Mouse (Mus musculus) heart, embryonic 11.5 days (tissue): ENCODE results near the gene Rbpjl. TPM values are rescaled to one million over a fixed set of nuclear protein-coding genes. Genes with fewer than 3 reads are reported as not detected.

ENCODE experiments used
- ATAC-seq: fragments of 200-750 bp; cut with Nextera tagmentation; replicated peaks from 2 replicates; pipeline ENCODE4 v1.8.0; 2017; ENCODE audit warnings: moderate library complexity; ENCODE audit not compliant: insufficient number of reproducible peaks, low FRiP score, low TSS enrichment
- H3K27ac ChIP-seq: fragments of 300-500 bp; sonication (generic); 2 replicates; pipeline ENCODE4 v1.5.1; 2014; ENCODE audit warnings: mild to moderate bottlenecking, low read depth, low read length
- H3K27me3 ChIP-seq: fragments of 300-500 bp; sonication (generic); 2 replicates; pipeline ENCODE4 v1.6.1; 2014; ENCODE audit warnings: mild to moderate bottlenecking, low read length, mixed read lengths; ENCODE audit not compliant: control insufficient read depth, insufficient read depth
- H3K36me3 ChIP-seq: fragments of 300-500 bp; sonication (generic); 2 replicates; pipeline ENCODE4 v1.6.1; 2014; ENCODE audit warnings: mild to moderate bottlenecking, low read length, moderate library complexity, mixed read lengths; ENCODE audit not compliant: control insufficient read depth, insufficient read depth
- H3K4me1 ChIP-seq: fragments of 300-500 bp; sonication (generic); 2 replicates; pipeline ENCODE4 v1.6.1; 2014; ENCODE audit warnings: low read length; ENCODE audit not compliant: control insufficient read depth, insufficient read depth
- H3K4me2 ChIP-seq: fragments of 300-500 bp; sonication (generic); 2 replicates; pipeline ENCODE4 v1.6.1; 2014; ENCODE audit warnings: mild to moderate bottlenecking, moderate library complexity
- H3K4me3 ChIP-seq: fragments of 300-500 bp; sonication (generic); 2 replicates; pipeline ENCODE4 v1.5.1; 2014; ENCODE audit warnings: low read depth, low read length
- H3K9ac ChIP-seq: fragments of 300-500 bp; sonication (generic); 2 replicates; pipeline ENCODE4 v1.6.1; 2014; ENCODE audit warnings: mild to moderate bottlenecking, low read depth, low read length, moderate library complexity
- H3K9me3 ChIP-seq: fragments of 300-500 bp; sonication (generic); replicated peaks from 2 replicates; pipeline ENCODE4 v1.6.1; 2016; ENCODE audit warnings: low read length; ENCODE audit not compliant: control insufficient read depth
- WGBS: fragments of 180-500 bp; shearing (Covaris S2); extraction: QIAGEN DNeasy Blood & Tissue Kit; methylation state at CpG from one replicate; pipeline ENCODE4 v1.1.7; 2014; ENCODE audit not compliant: insufficient replicate concordance; 5-methylcytosine and 5-hydroxymethylcytosine counted together
- polyA plus RNA-seq: library from polyadenylated mRNA; unstranded; fragments of >200 nt; fragmentation: Nextera tagmentation; extraction: Ambion mirVana; gene quantifications from 2 replicates; pipeline ENCODE4 v1.2.1, GENCODE M21; 2014

Rbpjl gene
- polyA plus RNA-seq, 1 experiment from 2014 or later: 0.19 TPM

DNA sequence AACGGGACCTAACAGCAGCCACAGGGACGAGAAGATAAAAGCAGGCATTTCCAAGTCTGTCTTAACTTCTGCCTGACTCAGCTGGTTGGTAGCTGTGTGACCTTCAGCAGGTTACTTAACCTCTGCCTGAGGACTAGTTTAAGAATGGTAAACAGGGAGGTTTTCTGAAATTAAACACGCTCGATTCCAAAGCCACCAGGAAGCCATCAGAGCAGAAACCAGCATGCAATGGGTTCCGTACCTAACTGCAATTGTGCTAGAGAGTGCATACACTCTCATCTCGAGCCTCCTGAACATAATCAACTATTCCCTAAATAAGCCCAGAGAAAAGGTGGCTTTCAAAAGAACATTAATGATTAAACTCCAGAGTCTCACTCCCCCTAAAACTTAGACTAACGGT, 38.8 kb downstream of the Rbpjl start:
- no peaks in the 10 kb centered on the region for H3K27me3 ChIP-seq
- H3K27ac ChIP-seq: no peak overlapping the region
- no peaks in the 10 kb centered on the region for H3K36me3 ChIP-seq
- H3K4me2 ChIP-seq: peak overlapping the region; percentile 88
- H3K9ac ChIP-seq: peak overlapping the region; percentile 75
- WGBS: 34% methylated on average over 7 of the region's 7 CpGs
- peaks cover 34% of the 10 kb centered on the region for H3K4me1 ChIP-seq
- no peak for ATAC-seq
- H3K4me3 ChIP-seq: peak overlapping the region; percentile 64
- no peaks in the 10 kb centered on the region for H3K9me3 ChIP-seq

DNA sequence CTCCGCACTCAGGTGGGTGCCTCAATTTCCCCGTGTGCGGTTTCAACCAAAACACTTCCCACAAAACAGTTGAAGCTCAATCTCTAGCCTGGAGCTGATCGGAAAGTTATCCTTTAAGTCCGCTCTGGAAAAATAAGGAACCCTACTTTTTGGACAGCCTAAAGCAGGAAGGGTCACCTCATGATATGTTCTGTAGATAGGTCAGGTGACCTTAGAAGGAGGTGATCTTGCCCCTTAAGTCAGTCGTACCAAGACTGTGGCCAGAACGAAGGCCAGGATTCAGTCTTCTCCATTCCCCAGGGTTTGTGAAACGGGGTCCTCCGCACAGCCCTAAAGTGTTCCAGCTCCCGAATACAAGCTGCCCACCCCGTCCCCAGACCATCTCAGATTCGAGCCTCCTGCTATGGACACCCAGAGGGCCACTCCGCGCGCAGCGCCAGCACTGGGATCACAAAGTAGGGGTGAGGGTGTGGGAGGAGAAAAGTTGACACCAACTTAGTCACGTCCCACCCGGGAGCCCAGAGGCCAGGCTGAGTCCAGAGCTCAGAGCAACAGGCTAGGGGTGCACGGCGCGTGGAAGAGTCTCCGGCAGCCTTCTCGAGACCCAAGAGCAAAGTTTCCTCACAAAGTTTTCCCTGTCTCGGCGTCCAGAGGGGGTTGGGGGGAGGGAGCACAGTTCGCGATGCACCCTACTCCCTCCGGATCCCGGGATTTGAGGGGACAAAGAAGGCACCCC, 39.5 kb downstream of the Rbpjl start:
- Histone ChIP-seq H3K27ac (peak overlapping the region; percentile 55; the same call in 1 of the 2 replicates), H3K4me1 (peaks cover 27% of the 10 kb centered on the region), H3K4me3 (peak overlapping the region; percentile 64), H3K36me3 (no peaks in the 10 kb centered on the region), H3K9ac (peak overlapping the region; percentile 75), H3K4me2 (peak overlapping the region; percentile 88), H3K9me3 (no peaks in the 10 kb centered on the region), H3K27me3 (no peaks in the 10 kb centered on the region)
- peak; percentile 69 for ATAC-seq
- 2% methylated on average over 29 of the region's 29 CpGs for WGBS

DNA sequence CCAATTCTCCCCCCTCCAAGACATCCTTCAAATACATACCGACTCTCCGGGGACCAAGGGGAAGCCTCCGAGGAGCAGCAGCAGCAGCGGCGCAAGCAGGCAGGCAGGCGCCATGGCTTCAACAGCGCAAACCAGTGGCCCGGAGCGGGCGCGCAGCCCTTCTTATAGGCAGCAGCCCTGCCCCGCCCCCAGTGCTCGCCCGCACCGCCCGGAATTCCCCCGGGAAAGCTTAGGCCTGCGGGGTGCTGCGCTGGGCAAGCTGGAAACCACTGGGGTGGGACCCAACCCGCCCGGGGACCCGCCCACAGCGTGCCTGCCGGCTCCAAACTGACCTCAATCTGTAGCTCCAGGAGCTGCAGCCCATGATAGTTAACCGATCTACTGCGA, 40.1 kb downstream of the Rbpjl start:
- H3K27me3 ChIP-seq: no peaks in the 10 kb centered on the region
- WGBS: under 1% methylated on average over 24 of the region's 26 CpGs
- ATAC-seq: peak; percentile 84
- H3K9me3 ChIP-seq: no peaks in the 10 kb centered on the region
- H3K36me3 ChIP-seq: no peaks in the 10 kb centered on the region
- peak overlapping the region; percentile 64 for H3K4me3 ChIP-seq
- H3K9ac ChIP-seq: peak overlapping the region; percentile 75
- H3K4me2 ChIP-seq: peak overlapping the region; percentile 88
- peaks cover 24% of the 10 kb centered on the region for H3K4me1 ChIP-seq
- H3K27ac ChIP-seq: peak overlapping the region; percentile 55; the same call in 1 of the 2 replicates

DNA sequence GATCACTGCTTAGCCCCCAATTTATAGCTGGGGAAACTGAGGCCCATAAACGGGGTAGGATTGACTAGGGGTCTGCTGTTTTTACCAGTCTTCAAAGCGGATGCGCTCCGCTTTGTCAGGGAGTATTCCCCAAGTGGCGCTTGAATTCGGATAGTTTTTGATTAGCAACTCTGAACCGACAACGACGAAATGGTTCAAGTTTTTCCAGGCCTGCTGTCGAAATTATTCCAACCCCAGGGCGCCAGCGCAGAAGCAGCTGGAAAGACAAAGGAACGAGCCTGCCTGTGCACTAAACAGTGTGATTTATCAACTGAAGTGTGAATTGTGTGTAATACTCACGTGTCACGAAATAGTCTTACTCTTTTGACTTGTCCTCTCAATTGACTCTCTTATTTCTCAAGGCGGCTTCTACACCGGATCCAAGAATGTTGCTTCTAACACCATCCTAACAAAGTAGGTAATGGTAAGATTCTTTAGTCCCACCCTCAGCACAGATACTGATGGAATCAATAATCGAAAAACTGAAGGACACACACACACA, 40.6 kb downstream of the Rbpjl start, which contains the start of gene Sdc4:
Gene Sdc4 (minus strand): TSS at position 428 of the 541 bp plus-strand sequence.
- no peaks in the 10 kb centered on the region for H3K36me3 ChIP-seq
- no peaks in the 10 kb centered on the region for H3K27me3 ChIP-seq
- 7% methylated on average over 18 of the region's 18 CpGs for WGBS
- peak within 1 kb of the TSS; percentile 55; the same call in 1 of the 2 replicates for H3K27ac ChIP-seq
- peak within 1 kb of the TSS; percentile 64 for H3K4me3 ChIP-seq
- peak within 1 kb of the TSS; percentile 88 for H3K4me2 ChIP-seq
- H3K9ac ChIP-seq: peak within 1 kb of the TSS; percentile 75
- H3K9me3 ChIP-seq: no peaks in the 10 kb centered on the region
- H3K4me1 ChIP-seq: peaks cover 21% of the 10 kb centered on the region
- ATAC-seq: no peak

GRCm38 (mm10) chr2:164444701-164445100, 41.8 kb downstream of the Rbpjl start:
- H3K9ac ChIP-seq: no peak overlapping the region
- no peak overlapping the region for H3K4me3 ChIP-seq
- no peaks in the 10 kb centered on the region for H3K27me3 ChIP-seq
- H3K9me3 ChIP-seq: no peaks in the 10 kb centered on the region
- no peak overlapping the region for H3K27ac ChIP-seq
- 81% methylated on average over 2 of the region's 2 CpGs for WGBS
- H3K4me2 ChIP-seq: no peak overlapping the region
- no peaks in the 10 kb centered on the region for H3K36me3 ChIP-seq
- peaks cover 19% of the 10 kb centered on the region for H3K4me1 ChIP-seq
- ATAC-seq: no peak

- Histone ChIP-seq H3K4me1 (peaks cover 19% of the 10 kb centered on the region), H3K4me3 (no peak overlapping the region), H3K27me3 (no peaks in the 10 kb centered on the region), H3K9me3 (no peaks in the 10 kb centered on the region), H3K36me3 (no peaks in the 10 kb centered on the region), H3K9ac (no peak overlapping the region), H3K4me2 (no peak overlapping the region), H3K27ac (no peak overlapping the region)
- ATAC-seq: no peak
- 76% methylated on average over 3 of the region's 3 CpGs for WGBS
These were observed 42.6 kb downstream of the Rbpjl start for GRCm38 (mm10) chr2:164445399-164446085.

- H3K4me2 ChIP-seq: no peak overlapping the region
- no peak overlapping the region for H3K9ac ChIP-seq
- no peaks in the 10 kb centered on the region for H3K36me3 ChIP-seq
- peaks cover 17% of the 10 kb centered on the region for H3K4me1 ChIP-seq
- H3K4me3 ChIP-seq: no peak overlapping the region
- no peaks in the 10 kb centered on the region for H3K9me3 ChIP-seq
- no peak overlapping the region for H3K27ac ChIP-seq
- H3K27me3 ChIP-seq: no peaks in the 10 kb centered on the region
- 71% methylated on average over 3 of the region's 3 CpGs for WGBS
- no peak for ATAC-seq
These were observed 43.1 kb downstream of the Rbpjl start for GRCm38 (mm10) chr2:164446086-164446469.

DNA sequence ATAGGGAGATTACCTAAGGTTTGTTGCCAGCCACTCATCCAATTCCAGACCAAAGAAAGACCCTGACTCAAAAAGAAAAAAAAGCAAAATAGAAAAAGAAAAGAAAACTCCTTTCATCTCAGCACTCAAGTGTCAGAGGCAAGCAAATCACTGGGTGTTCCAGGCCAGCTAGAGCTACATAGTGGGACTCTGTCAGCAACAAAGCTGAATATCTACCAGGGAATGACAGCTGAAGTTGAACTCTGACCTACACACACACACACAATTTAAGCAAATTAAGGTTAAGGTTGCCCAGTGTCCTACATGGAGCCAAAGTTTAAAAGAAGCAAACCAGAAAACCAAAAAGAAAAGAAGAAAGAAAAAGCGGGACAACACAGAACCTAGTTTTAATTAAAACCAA, 45.2 kb downstream of the Rbpjl start:
- Histone ChIP-seq H3K4me1 (peaks cover 15% of the 10 kb centered on the region), H3K9ac (no peak overlapping the region), H3K27ac (no peak overlapping the region), H3K4me3 (no peak overlapping the region), H3K36me3 (no peaks in the 10 kb centered on the region), H3K27me3 (no peaks in the 10 kb centered on the region), H3K4me2 (no peak overlapping the region), H3K9me3 (no peaks in the 10 kb centered on the region)
- 89% methylated on average over 1 of the region's 1 CpGs for WGBS
- ATAC-seq: no peak
